Mouse (Mus musculus): ENCODE data around the gene Scaf8. TPM values are rescaled to one million over a fixed set of nuclear protein-coding genes. Genes with fewer than 3 reads are reported as not detected.
A peak's percentile ranks its signal among the peaks of the same experiment; 100 is the strongest.

The Scaf8 gene
- total and polyA plus RNA-seq, 3 experiments: 23.9 to 47.3 (median 30.7) TPM

DNA sequence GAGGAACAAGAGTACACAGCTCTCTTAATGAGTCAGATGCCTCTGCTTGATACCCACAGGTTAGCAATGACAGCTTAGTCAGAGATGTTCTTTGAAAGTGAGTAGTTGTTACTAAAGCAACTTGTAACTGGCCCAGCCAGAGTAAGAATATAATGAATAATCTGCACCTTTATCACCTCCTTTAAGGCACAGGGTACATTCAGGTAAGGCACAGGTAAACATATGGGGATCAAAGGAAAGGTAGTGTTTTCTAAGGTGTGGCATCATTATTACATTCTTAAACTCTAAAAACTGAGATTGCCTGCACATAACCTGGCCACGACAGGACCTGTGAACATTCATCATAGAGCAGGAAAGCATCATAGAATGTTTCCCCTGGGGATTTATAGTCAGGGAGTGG is 9.8 kb upstream of the Scaf8 start:
- dilution Hi-C loops (cut with MboI; ENCODE audit: extremely low pct_ligation_motif_present, extremely low pct_unique_long_range_greater_than_20kb, low sequenced_read_pairs): no loop called here
- H3K4me2 ChIP-seq (ENCODE audit: insufficient read depth, low read depth, poor library complexity, severe bottlenecking): no peak overlapping the region

DNA sequence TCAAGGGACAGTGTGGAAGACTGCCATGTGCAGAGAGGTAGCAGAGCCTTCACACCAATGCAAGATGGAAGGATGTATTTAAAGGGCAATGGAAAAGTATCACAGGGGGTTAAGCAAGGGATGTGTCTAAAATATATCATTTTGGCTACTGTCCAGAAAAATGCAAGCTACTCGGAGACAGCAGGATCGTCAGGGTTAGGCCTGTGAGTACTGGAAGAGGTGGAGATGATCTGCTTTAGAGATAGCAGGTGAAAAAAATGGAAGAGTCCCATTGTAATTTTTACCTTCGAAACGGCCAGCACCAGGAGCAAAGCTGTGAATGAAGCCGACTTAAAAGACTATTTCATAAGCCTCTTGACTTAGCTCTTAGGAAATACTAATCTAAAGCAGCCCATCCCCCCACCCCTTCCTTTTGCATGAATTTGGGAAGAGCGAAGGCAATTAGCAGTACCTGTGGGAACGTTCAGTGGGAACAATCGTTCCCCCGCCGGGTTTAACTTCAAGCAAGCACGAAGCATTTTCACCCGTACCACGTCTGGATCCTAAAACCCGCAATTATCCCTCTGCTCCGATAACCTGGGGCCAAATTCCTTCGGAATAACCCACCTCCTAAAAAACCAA is 925 bp upstream of the Scaf8 start:
- Histone ChIP-seq H3K36me3 (replicated peaks in 1 of 2; ENCODE audit: control insufficient read depth in 1 of 2, insufficient read depth in 1 of 2, low read length in 1 of 2) (peaks cover 0 to 15% of the 10 kb centered on the region in 2 experiments), H3K79me2 (replicated peaks; ENCODE audit: control insufficient read depth, extremely low read depth, insufficient read depth, poor library complexity, severe bottlenecking) (peaks cover 43% of the 10 kb centered on the region), H3K4me3 (replicated peaks in 1 of 3; ENCODE audit: low read depth in 2 of 3, low read length in 2 of 3, poor library complexity in 1 of 3) (peak overlapping the region; percentile 91 to 95 (median 92)), H3K9me3 (replicated peaks; ENCODE audit: low read length) (no peaks in the 10 kb centered on the region), H3K27ac (ENCODE audit: insufficient read depth, low read depth) (no peak overlapping the region), H3K9ac (ENCODE audit: insufficient read depth, low read depth) (peak overlapping the region; percentile 87), H3K27me3 (replicated peaks) (no peaks in the 10 kb centered on the region), H3K4me1 (ENCODE audit: control insufficient read depth in 1 of 2, insufficient read depth in 2 of 2) (peaks cover 9 to 20% of the 10 kb centered on the region in 2 experiments; a peak in 3 of 4 replicates), H3K4me2 (ENCODE audit: insufficient read depth, low read depth, poor library complexity, severe bottlenecking) (peak overlapping the region; percentile 98)
- peak; percentile 26 for DNase-seq (ENCODE audit: extremely low read depth)
- in situ Hi-C loops (cut with MboI; ENCODE audit: low pct_ligation_motif_present, low pct_unique_long_range_greater_than_20kb, low sequenced_read_pairs): no loop called here
- TF ChIP-seq MXI1 (IDR thresholded peaks at IDR 0.05; ENCODE audit: low read depth, low read length) (no peak), PAX5 (IDR thresholded peaks at IDR 0.05; ENCODE audit: low read length) (no peak), POLR2A (IDR thresholded peaks at IDR 0.05; ENCODE audit: low read depth, low read length) (no peak), JUN (IDR thresholded peaks at IDR 0.05; ENCODE audit: insufficient read depth, low read depth, low read length) (no peak), CTCF (conservative IDR thresholded peaks at IDR 0.05 in 1 of 2, IDR thresholded peaks at IDR 0.05 in 1 of 2; ENCODE audit: low read depth in 2 of 2, low read length in 2 of 2) (no peak), NRF1 (IDR thresholded peaks at IDR 0.05; ENCODE audit: low read depth, low read length) (no peak), GABPA (IDR thresholded peaks at IDR 0.05; ENCODE audit: insufficient replicate concordance, low read depth, low read length) (no peak), MAX (IDR thresholded peaks at IDR 0.05; ENCODE audit: low read length) (no peak), USF2 (conservative IDR thresholded peaks at IDR 0.05; ENCODE audit: low read depth, low read length) (no peak)
- dilution Hi-C loops (cut with MboI; ENCODE audit: extremely low pct_ligation_motif_present, extremely low pct_unique_long_range_greater_than_20kb, low sequenced_read_pairs): no loop called here

More for the DNA sequence above, 9.8 kb upstream of the Scaf8 start:
- Histone ChIP-seq H3K4me1 (ENCODE audit: control insufficient read depth in 1 of 2, insufficient read depth in 2 of 2) (peaks cover 0 to 17% of the 10 kb centered on the region in 2 experiments; a peak in 2 of 4 replicates), H3K79me2 (replicated peaks; ENCODE audit: control insufficient read depth, extremely low read depth, insufficient read depth, poor library complexity, severe bottlenecking) (no peaks in the 10 kb centered on the region), H3K4me3 (replicated peaks in 1 of 3; ENCODE audit: low read depth in 2 of 3, low read length in 2 of 3, poor library complexity in 1 of 3) (no peak overlapping the region), H3K9ac (ENCODE audit: insufficient read depth, low read depth) (no peak overlapping the region), H3K9me3 (replicated peaks; ENCODE audit: low read length) (no peaks in the 10 kb centered on the region), H3K36me3 (replicated peaks in 1 of 2; ENCODE audit: control insufficient read depth in 1 of 2, insufficient read depth in 1 of 2, low read length in 1 of 2) (peaks cover 3 to 18% of the 10 kb centered on the region in 2 experiments), H3K27me3 (replicated peaks) (no peaks in the 10 kb centered on the region), H3K27ac (ENCODE audit: insufficient read depth, low read depth) (no peak overlapping the region)
- no peak for DNase-seq (ENCODE audit: extremely low read depth)
- no peak for TF ChIP-seq MXI1 (IDR thresholded peaks at IDR 0.05; ENCODE audit: low read depth, low read length)
- TF ChIP-seq NRF1 (IDR thresholded peaks at IDR 0.05; ENCODE audit: low read depth, low read length): no peak
- TF ChIP-seq IRF4 (IDR thresholded peaks at IDR 0.05; ENCODE audit: low read depth, low read length): no peak
- no peak for TF ChIP-seq POLR2A (IDR thresholded peaks at IDR 0.05; ENCODE audit: low read depth, low read length)
- no peak for TF ChIP-seq BHLHE40 (IDR thresholded peaks at IDR 0.05; ENCODE audit: low read depth, low read length)
- no peak for TF ChIP-seq MAX (IDR thresholded peaks at IDR 0.05; ENCODE audit: low read length)
- no peak for TF ChIP-seq PAX5 (IDR thresholded peaks at IDR 0.05; ENCODE audit: low read length)
- no peak for TF ChIP-seq GABPA (IDR thresholded peaks at IDR 0.05; ENCODE audit: insufficient replicate concordance, low read depth, low read length)
- TF ChIP-seq MAFK (IDR thresholded peaks at IDR 0.05; ENCODE audit: insufficient replicate concordance, low read length): no peak
- TF ChIP-seq CHD2 (IDR thresholded peaks at IDR 0.05; ENCODE audit: low read length): no peak
- no peak for TF ChIP-seq UBTF (IDR thresholded peaks at IDR 0.05; ENCODE audit: low read depth, low read length)
- no peak for TF ChIP-seq JUN (IDR thresholded peaks at IDR 0.05; ENCODE audit: insufficient read depth, low read depth, low read length)
- TF ChIP-seq HCFC1 (IDR thresholded peaks at IDR 0.05; ENCODE audit: low read depth, low read length): no peak
- TF ChIP-seq ZNF384 (IDR thresholded peaks at IDR 0.05; ENCODE audit: low read depth, low read length): no peak
- no peak for TF ChIP-seq ETS1 (conservative IDR thresholded peaks at IDR 0.05; ENCODE audit: low read depth, low read length)
- TF ChIP-seq ZC3H11A (IDR thresholded peaks at IDR 0.05; ENCODE audit: low read depth, low read length): no peak
- TF ChIP-seq POLR2AphosphoS2 (IDR thresholded peaks at IDR 0.05; ENCODE audit: low read depth, low read length): no peak
- in situ Hi-C loops (cut with MboI; ENCODE audit: low pct_ligation_motif_present, low pct_unique_long_range_greater_than_20kb, low sequenced_read_pairs): no loop called here
